Mouse (Mus musculus) liver, postnatal 0 days (tissue): ENCODE measurements around the gene Krtcap2.

ENCODE experiments used
- CTCF ChIP-seq: sonication (generic); IDR thresholded peaks from 2 replicates; pipeline ENCODE4 v1.5.1; 2016; ENCODE audit warnings: antibody characterized with exemption, low read depth
- EP300 ChIP-seq: IDR thresholded peaks from 2 replicates; pipeline ENCODE4 v1.6.1; 2016; ENCODE audit warnings: antibody characterized with exemption, low read depth, mild to moderate bottlenecking

- TF ChIP-seq CTCF (no peak), EP300 (no peak)
Measured at GRCm38 (mm10) chr3:89221167-89221566, 24.6 kb upstream of the Krtcap2 start.
